Mouse (Mus musculus): ENCODE results near the gene Foxs1. TPM values are rescaled to one million over a fixed set of nuclear protein-coding genes. Genes with fewer than 3 reads are reported as not detected.

Gene Foxs1
- 3.3 and 3.8 TPM in 2 replicates for polyA plus RNA-seq (2015; fragmentation: Nextera tagmentation; extraction: Ambion mirVana)

GRCm38 (mm10) chr2:152933048-152933447, at the start of gene Foxs1:
TSS of gene Foxs1 (minus strand) at chr2:152933208.
- no peak within 1 kb of the TSS; the same call in 1 of the 2 replicates for H3K9ac ChIP-seq
- peaks cover 18% of the 10 kb centered on the region; the same call in 1 of the 2 replicates for H3K27me3 ChIP-seq
- no peak within 1 kb of the TSS for H3K4me2 ChIP-seq
- no peak within 1 kb of the TSS for H3K4me3 ChIP-seq
- H3K36me3 ChIP-seq, result no peaks in the 10 kb centered on the region
- H3K27ac ChIP-seq, result no peak within 1 kb of the TSS
- no peak for ATAC-seq (ENCODE audit: low FRiP score)
- peaks cover 5% of the 10 kb centered on the region; the same call in 1 of the 2 replicates for H3K4me1 ChIP-seq (replicated peaks)
- WGBS, result 35% methylated on average over 9 of the region's 9 CpGs
- H3K9me3 ChIP-seq, result no peaks in the 10 kb centered on the region

GRCm38 (mm10) chr2:152976991-152977390, 44.0 kb upstream of the Foxs1 start:
- ATAC-seq (ENCODE audit: low FRiP score), result no peak
- Histone ChIP-seq H3K36me3 (no peaks in the 10 kb centered on the region), H3K9me3 (no peaks in the 10 kb centered on the region), H3K9ac (no peak overlapping the region), H3K4me2 (no peak overlapping the region), H3K27ac (no peak overlapping the region), H3K4me3 (no peak overlapping the region), H3K4me1 (replicated peaks) (no peaks in the 10 kb centered on the region), H3K27me3 (no peaks in the 10 kb centered on the region)
- 67% methylated on average over 3 of the region's 3 CpGs for WGBS

GRCm38 (mm10) chr2:152965555-152965954, 32.5 kb upstream of the Foxs1 start:
- Histone ChIP-seq H3K4me3 (no peak overlapping the region), H3K4me2 (no peak overlapping the region), H3K36me3 (no peaks in the 10 kb centered on the region), H3K27me3 (peaks cover 3% of the 10 kb centered on the region; the same call in 1 of the 2 replicates), H3K27ac (no peak overlapping the region), H3K9ac (no peak overlapping the region), H3K4me1 (replicated peaks) (peaks cover 6% of the 10 kb centered on the region; the same call in 1 of the 2 replicates), H3K9me3 (no peaks in the 10 kb centered on the region)
- ATAC-seq (ENCODE audit: low FRiP score), result no peak
- WGBS, result 73% methylated on average over 4 of the region's 4 CpGs

- peak; percentile 93 for ATAC-seq (ENCODE audit: low FRiP score)
- 2% methylated on average over 34 of the region's 34 CpGs for WGBS
These were observed 29.2 kb upstream of the Foxs1 start, which contains the start of gene Ttll9 for GRCm38 (mm10) chr2:152962091-152962793. TSS of gene Ttll9 (plus strand) at chr2:152962485.

GRCm38 (mm10) chr2:152958116-152958515, 25.1 kb upstream of the Foxs1 start:
- ATAC-seq (ENCODE audit: low FRiP score), result no peak
- Histone ChIP-seq H3K4me1 (replicated peaks) (peaks cover 6% of the 10 kb centered on the region), H3K4me2 (no peak overlapping the region), H3K4me3 (no peak overlapping the region), H3K9ac (no peak overlapping the region), H3K27ac (no peak overlapping the region), H3K9me3 (no peaks in the 10 kb centered on the region), H3K36me3 (no peaks in the 10 kb centered on the region), H3K27me3 (peaks cover 36% of the 10 kb centered on the region)
- 86% methylated on average over 3 of the region's 3 CpGs for WGBS

More at GRCm38 (mm10) chr2:152962091-152962793, 29.2 kb upstream of the Foxs1 start, which contains the start of gene Ttll9:
- Histone ChIP-seq H3K4me2 (peak within 1 kb of the TSS; percentile 65), H3K4me3 (peak within 1 kb of the TSS; percentile 46), H3K4me1 (replicated peaks) (peaks cover 6% of the 10 kb centered on the region; the same call in 1 of the 2 replicates), H3K36me3 (no peaks in the 10 kb centered on the region), H3K9ac (peak within 1 kb of the TSS; percentile 68), H3K9me3 (no peaks in the 10 kb centered on the region), H3K27ac (no peak within 1 kb of the TSS), H3K27me3 (peaks cover 15% of the 10 kb centered on the region)

- Histone ChIP-seq H3K36me3 (no peaks in the 10 kb centered on the region), H3K9ac (peak overlapping the region; percentile 94), H3K27me3 (peaks cover 49% of the 10 kb centered on the region), H3K4me3 (peak overlapping the region; percentile 70), H3K9me3 (no peaks in the 10 kb centered on the region), H3K4me2 (peak overlapping the region; percentile 89), H3K27ac (peak overlapping the region; percentile 86), H3K4me1 (replicated peaks) (peaks cover 26% of the 10 kb centered on the region)
- ATAC-seq (ENCODE audit: low FRiP score), result peak; percentile 57
- 9% methylated on average over 13 of the region's 13 CpGs for WGBS
These were observed 19.1 kb upstream of the Foxs1 start for GRCm38 (mm10) chr2:152951850-152952720.

- Histone ChIP-seq H3K4me1 (replicated peaks) (peaks cover 29% of the 10 kb centered on the region), H3K4me3 (peak within 1 kb of the TSS; percentile 70), H3K36me3 (no peaks in the 10 kb centered on the region), H3K4me2 (peak within 1 kb of the TSS; percentile 89), H3K27ac (peak within 1 kb of the TSS; percentile 86), H3K9ac (peak within 1 kb of the TSS; percentile 94), H3K9me3 (no peaks in the 10 kb centered on the region), H3K27me3 (peaks cover 50% of the 10 kb centered on the region)
- WGBS, result under 1% methylated on average over 49 of the region's 54 CpGs
- peak; percentile 79 for ATAC-seq (ENCODE audit: low FRiP score)
These were observed 18.2 kb upstream of the Foxs1 start, which contains the start of gene Dusp15 for GRCm38 (mm10) chr2:152951065-152951849. TSS of gene Dusp15 (minus strand) at chr2:152951698.

GRCm38 (mm10) chr2:152950358-152951064, 17.5 kb upstream of the Foxs1 start:
- Histone ChIP-seq H3K9me3 (no peaks in the 10 kb centered on the region), H3K4me3 (peak overlapping the region; percentile 70), H3K27me3 (peaks cover 50% of the 10 kb centered on the region), H3K4me2 (peak overlapping the region; percentile 89), H3K9ac (peak overlapping the region; percentile 94), H3K27ac (0 out of 2 replicates have a peak overlapping the region, but pooled peaks have one; percentile 40), H3K36me3 (no peaks in the 10 kb centered on the region), H3K4me1 (replicated peaks) (peaks cover 29% of the 10 kb centered on the region)
- 40% methylated on average over 11 of the region's 11 CpGs for WGBS
- 0 out of 2 replicates have a peak, but pooled peaks have one; percentile 21 for ATAC-seq (ENCODE audit: low FRiP score)

- no peak overlapping the region for H3K4me3 ChIP-seq
- no peak overlapping the region for H3K9ac ChIP-seq
- peaks cover 64% of the 10 kb centered on the region for H3K27me3 ChIP-seq
- no peak overlapping the region for H3K27ac ChIP-seq
- peaks cover 33% of the 10 kb centered on the region for H3K4me1 ChIP-seq (replicated peaks)
- H3K4me2 ChIP-seq, result no peak overlapping the region
- no peak for ATAC-seq (ENCODE audit: low FRiP score)
- no peaks in the 10 kb centered on the region for H3K9me3 ChIP-seq
- no peaks in the 10 kb centered on the region for H3K36me3 ChIP-seq
- 83% methylated on average over 5 of the region's 5 CpGs for WGBS
These were observed 15.5 kb upstream of the Foxs1 start for GRCm38 (mm10) chr2:152948438-152949020.

- Histone ChIP-seq H3K27ac (peak overlapping the region; percentile 13; the same call in 1 of the 2 replicates), H3K36me3 (no peaks in the 10 kb centered on the region), H3K4me2 (no peak overlapping the region), H3K27me3 (peaks cover 78% of the 10 kb centered on the region), H3K9ac (no peak overlapping the region), H3K9me3 (no peaks in the 10 kb centered on the region), H3K4me1 (replicated peaks) (peaks cover 40% of the 10 kb centered on the region), H3K4me3 (no peak overlapping the region)
- ATAC-seq (ENCODE audit: low FRiP score), result no peak
- 47% methylated on average over 7 of the region's 7 CpGs for WGBS
These were observed 14.1 kb upstream of the Foxs1 start for GRCm38 (mm10) chr2:152947098-152947497.

GRCm38 (mm10) chr2:152944013-152944412, 11.0 kb upstream of the Foxs1 start:
- ATAC-seq (ENCODE audit: low FRiP score), result no peak
- H3K9ac ChIP-seq, result no peak overlapping the region
- no peak overlapping the region for H3K4me2 ChIP-seq
- peaks cover 26% of the 10 kb centered on the region for H3K4me1 ChIP-seq (replicated peaks)
- H3K4me3 ChIP-seq, result no peak overlapping the region
- H3K27me3 ChIP-seq, result peaks cover 84% of the 10 kb centered on the region
- WGBS, result 64% methylated on average over 9 of the region's 9 CpGs
- H3K27ac ChIP-seq, result no peak overlapping the region
- H3K36me3 ChIP-seq, result no peaks in the 10 kb centered on the region
- H3K9me3 ChIP-seq, result no peaks in the 10 kb centered on the region

Data from hindbrain, embryonic 13.5 days (tissue).